Mouse (Mus musculus) limb, embryonic 11.5 days (tissue): Measurements from ENCODE around the gene Sebox. TPM values are rescaled to one million over a fixed set of nuclear protein-coding genes. Genes with fewer than 3 reads are reported as not detected.
A peak's percentile ranks its signal among the peaks of the same experiment; 100 is the strongest.

ENCODE experiments used
- ATAC-seq: fragments of 200-750 bp; cut with Nextera tagmentation; 2 replicates; pipeline ENCODE4 v1.8.0; 2017; ENCODE audit warnings: low read depth; ENCODE audit not compliant: insufficient number of reproducible peaks, low FRiP score, low TSS enrichment
- DNase-seq: peaks from one replicate; pipeline ENCODE4 v3.0.0-alpha.2; 2015; ENCODE audit warnings: low spot score
- H3K27ac ChIP-seq: fragments of 300-500 bp; sonication (generic); replicated peaks from 2 replicates; pipeline ENCODE4 v1.5.1; 2014; ENCODE audit warnings: low read depth, mild to moderate bottlenecking, low read length
- H3K27me3 ChIP-seq: fragments of 300-500 bp; sonication (generic); 2 replicates; pipeline ENCODE4 v1.6.1; 2014; ENCODE audit warnings: mild to moderate bottlenecking, low read length, mixed read lengths; ENCODE audit not compliant: control insufficient read depth, insufficient read depth
- H3K36me3 ChIP-seq: fragments of 300-500 bp; sonication (generic); 2 replicates; pipeline ENCODE4 v1.6.1; 2014; ENCODE audit warnings: mild to moderate bottlenecking, low read length, moderate library complexity, mixed read lengths; ENCODE audit not compliant: control insufficient read depth, insufficient read depth
- H3K4me1 ChIP-seq: fragments of 300-500 bp; sonication (generic); 2 replicates; pipeline ENCODE4 v1.6.1; 2014; ENCODE audit warnings: low read length, mixed read lengths; ENCODE audit not compliant: control insufficient read depth, insufficient read depth
- H3K4me2 ChIP-seq: fragments of 300-500 bp; sonication (generic); 2 replicates; pipeline ENCODE4 v1.6.1; 2014; ENCODE audit warnings: low read depth, mild to moderate bottlenecking, moderate library complexity; ENCODE audit not compliant: severe bottlenecking
- H3K4me3 ChIP-seq: fragments of 300-500 bp; sonication (generic); 2 replicates; pipeline ENCODE4 v1.5.1; 2014; ENCODE audit warnings: low read depth, low read length
- H3K9ac ChIP-seq: fragments of 300-500 bp; sonication (generic); 2 replicates; pipeline ENCODE4 v1.6.1; 2014; ENCODE audit warnings: mild to moderate bottlenecking, low read length
- H3K9me3 ChIP-seq: fragments of 300-500 bp; sonication (generic); 2 replicates; pipeline ENCODE4 v1.6.1; 2016; ENCODE audit warnings: low read length; ENCODE audit not compliant: control insufficient read depth
- WGBS: fragments of 180-500 bp; shearing (Covaris S2); extraction: QIAGEN DNeasy Blood & Tissue Kit; methylation state at CpG from one replicate; pipeline ENCODE4 v1.1.7; 2014; 5-methylcytosine and 5-hydroxymethylcytosine counted together
- polyA plus RNA-seq: library from polyadenylated mRNA; unstranded; fragments of >200 nt; fragmentation: Nextera tagmentation; extraction: Ambion mirVana; gene quantifications from 2 replicates; pipeline ENCODE4 v1.2.1, GENCODE M21; 2014

Sebox gene
- polyA plus RNA-seq, 1 experiment from 2014 or later, result not detected

- ATAC-seq (no peak), DNase-seq (no peak)
- H3K27me3 ChIP-seq, result peaks cover 8% of the 10 kb centered on the region
- H3K27ac ChIP-seq, result no peak overlapping the region
- H3K36me3 ChIP-seq, result peaks cover under 1% of the 10 kb centered on the region; the same call in 1 of the 2 replicates
- H3K4me1 ChIP-seq, result 0 out of 2 replicates have a peak, but pooled peaks cover 4% of the 10 kb centered on the region
- no peaks in the 10 kb centered on the region for H3K9me3 ChIP-seq
- WGBS, result 78% methylated on average over 20 of the region's 20 CpGs
- H3K4me2 ChIP-seq, result no peak overlapping the region
- no peak overlapping the region for H3K9ac ChIP-seq
- H3K4me3 ChIP-seq, result no peak overlapping the region
Observed at GRCm38 (mm10) chr11:78501529-78501928, 1.7 kb upstream of the Sebox start.

- H3K27ac ChIP-seq, result no peak overlapping the region
- peaks cover 11% of the 10 kb centered on the region for H3K36me3 ChIP-seq
- H3K9me3 ChIP-seq, result no peaks in the 10 kb centered on the region
- H3K9ac ChIP-seq, result no peak overlapping the region
- no peaks in the 10 kb centered on the region for H3K4me1 ChIP-seq
- DNase-seq (no peak), ATAC-seq (no peak)
- H3K4me3 ChIP-seq, result no peak overlapping the region
- no peaks in the 10 kb centered on the region for H3K27me3 ChIP-seq
- no peak overlapping the region for H3K4me2 ChIP-seq
- 80% methylated on average over 3 of the region's 3 CpGs for WGBS
Observed at GRCm38 (mm10) chr11:78505430-78505829, 2.2 kb downstream of the Sebox start.

GRCm38 (mm10) chr11:78509148-78509547 is 5.9 kb downstream of the Sebox start:
- no peak for DNase-seq
- Histone ChIP-seq H3K4me2 (no peak overlapping the region), H3K27ac (no peak overlapping the region), H3K4me3 (no peak overlapping the region), H3K4me1 (peaks cover 7% of the 10 kb centered on the region), H3K27me3 (no peaks in the 10 kb centered on the region), H3K36me3 (peaks cover 13% of the 10 kb centered on the region), H3K9ac (no peak overlapping the region), H3K9me3 (no peaks in the 10 kb centered on the region)
- WGBS, result 84% methylated on average over 5 of the region's 5 CpGs
- ATAC-seq, result no peak

GRCm38 (mm10) chr11:78512025-78512957 is 9.0 kb downstream of the Sebox start, which contains the start of the genes Tmem199 and Poldip2:
Gene Tmem199 (minus strand): TSS chr11:78512172.
Gene Poldip2 (plus strand): TSS chr11:78512193.
- Histone ChIP-seq H3K9ac (peak within 1 kb of the TSS; percentile 98), H3K36me3 (peaks cover 30% of the 10 kb centered on the region), H3K4me1 (peaks cover 7% of the 10 kb centered on the region), H3K27ac (peak within 1 kb of the TSS; percentile 56), H3K4me2 (peak within 1 kb of the TSS; percentile 88), H3K9me3 (no peaks in the 10 kb centered on the region), H3K4me3 (peak within 1 kb of the TSS; percentile 94), H3K27me3 (no peaks in the 10 kb centered on the region)
- DNase-seq (peak; percentile 93), ATAC-seq (peak; percentile 94)
- under 1% methylated on average over 67 of the region's 67 CpGs for WGBS

GRCm38 (mm10) chr11:78513106-78513790 is 10.0 kb downstream of the Sebox start:
- Histone ChIP-seq H3K4me2 (peak overlapping the region; percentile 88), H3K9me3 (no peaks in the 10 kb centered on the region), H3K4me1 (peaks cover 7% of the 10 kb centered on the region), H3K27ac (no peak overlapping the region), H3K27me3 (no peaks in the 10 kb centered on the region), H3K4me3 (peak overlapping the region; percentile 94; the same call in 1 of the 2 replicates), H3K36me3 (peaks cover 29% of the 10 kb centered on the region), H3K9ac (no peak overlapping the region)
- 78% methylated on average over 3 of the region's 3 CpGs for WGBS
- ATAC-seq, result no peak
- no peak for DNase-seq

GRCm38 (mm10) chr11:78515549-78516325 is 12.5 kb downstream of the Sebox start:
- 61% methylated on average over 2 of the region's 2 CpGs for WGBS
- H3K9me3 ChIP-seq, result no peaks in the 10 kb centered on the region
- ATAC-seq, result no peak
- no peak overlapping the region for H3K4me3 ChIP-seq
- H3K4me1 ChIP-seq, result peaks cover 7% of the 10 kb centered on the region
- peak; percentile 40 for DNase-seq
- H3K27me3 ChIP-seq, result no peaks in the 10 kb centered on the region
- H3K4me2 ChIP-seq, result no peak overlapping the region
- H3K9ac ChIP-seq, result no peak overlapping the region
- H3K36me3 ChIP-seq, result peaks cover 34% of the 10 kb centered on the region
- H3K27ac ChIP-seq, result no peak overlapping the region

GRCm38 (mm10) chr11:78518931-78519330 is 15.7 kb downstream of the Sebox start:
- no peak overlapping the region for H3K9ac ChIP-seq
- no peak overlapping the region for H3K4me2 ChIP-seq
- H3K36me3 ChIP-seq, result peaks cover 46% of the 10 kb centered on the region
- H3K4me1 ChIP-seq, result no peaks in the 10 kb centered on the region
- ATAC-seq, result no peak
- H3K27me3 ChIP-seq, result no peaks in the 10 kb centered on the region
- DNase-seq, result no peak
- 95% methylated on average over 10 of the region's 10 CpGs for WGBS
- H3K9me3 ChIP-seq, result no peaks in the 10 kb centered on the region
- no peak overlapping the region for H3K4me3 ChIP-seq
- no peak overlapping the region for H3K27ac ChIP-seq

- Histone ChIP-seq H3K4me1 (no peaks in the 10 kb centered on the region), H3K4me3 (no peak overlapping the region), H3K27me3 (no peaks in the 10 kb centered on the region), H3K9me3 (no peaks in the 10 kb centered on the region), H3K27ac (no peak overlapping the region), H3K36me3 (peaks cover 42% of the 10 kb centered on the region), H3K4me2 (no peak overlapping the region), H3K9ac (no peak overlapping the region)
- DNase-seq, result no peak
- ATAC-seq, result no peak
- WGBS, result 92% methylated on average over 3 of the region's 3 CpGs
Observed at GRCm38 (mm10) chr11:78521880-78522279, 18.6 kb downstream of the Sebox start.
